Mouse (Mus musculus) intestine, embryonic 16.5 days (tissue): Measurements from ENCODE around the gene Tnnc2. TPM values are rescaled to one million over a fixed set of nuclear protein-coding genes. Genes with fewer than 3 reads are reported as not detected.

Source experiments
- ATAC-seq: fragments of 200-750 bp; cut with Nextera tagmentation; 2 replicates; pipeline ENCODE4 v1.8.0; 2017; ENCODE audit warnings: moderate TSS enrichment, moderate library complexity
- H3K27ac ChIP-seq: fragments of 300-500 bp; sonication (generic); 2 replicates; pipeline ENCODE4 v1.5.1; 2014; ENCODE audit warnings: mild to moderate bottlenecking, low read length
- H3K27me3 ChIP-seq: fragments of 300-500 bp; sonication (generic); replicated peaks from 2 replicates; pipeline ENCODE4 v1.6.1; 2014; ENCODE audit warnings: low read length, control low read depth, mixed read lengths; ENCODE audit not compliant: control insufficient read depth, insufficient read depth
- H3K36me3 ChIP-seq: fragments of 300-500 bp; sonication (generic); 2 replicates; pipeline ENCODE4 v1.6.1; 2014; ENCODE audit warnings: low read length, control low read depth; ENCODE audit not compliant: control insufficient read depth, insufficient read depth
- H3K4me1 ChIP-seq: fragments of 300-500 bp; sonication (generic); 2 replicates; pipeline ENCODE4 v1.6.1; 2014; ENCODE audit warnings: low read length, control low read depth, mixed read lengths; ENCODE audit not compliant: control insufficient read depth, insufficient read depth
- H3K4me2 ChIP-seq: fragments of 300-500 bp; sonication (generic); 2 replicates; pipeline ENCODE4 v1.6.1; 2014; ENCODE audit warnings: low read depth, low read length, control low read depth
- H3K4me3 ChIP-seq: fragments of 300-500 bp; sonication (generic); 2 replicates; pipeline ENCODE4 v1.5.1; 2014; ENCODE audit warnings: mild to moderate bottlenecking, low read length
- H3K9ac ChIP-seq: fragments of 300-500 bp; sonication (generic); 2 replicates; pipeline ENCODE4 v1.6.1; 2014; ENCODE audit warnings: low read depth, low read length
- H3K9me3 ChIP-seq: fragments of 300-500 bp; sonication (generic); 2 replicates; pipeline ENCODE4 v1.6.1; 2016; ENCODE audit warnings: low read length, control low read depth; ENCODE audit not compliant: control insufficient read depth
- WGBS: fragments of 180-500 bp; shearing (Covaris S2); extraction: QIAGEN DNeasy Blood & Tissue Kit; methylation state at CpG from one replicate; pipeline ENCODE4 v1.1.7; 2014; 5-methylcytosine and 5-hydroxymethylcytosine counted together
- polyA plus RNA-seq: library from polyadenylated mRNA; unstranded; fragments of >200 nt; fragmentation: Nextera tagmentation; extraction: Ambion mirVana; gene quantifications from 2 replicates; pipeline ENCODE4 v1.2.1, GENCODE M21; 2015

Tnnc2 gene
- polyA plus RNA-seq, 1 experiment from 2014 or later, result 3.2 TPM

DNA sequence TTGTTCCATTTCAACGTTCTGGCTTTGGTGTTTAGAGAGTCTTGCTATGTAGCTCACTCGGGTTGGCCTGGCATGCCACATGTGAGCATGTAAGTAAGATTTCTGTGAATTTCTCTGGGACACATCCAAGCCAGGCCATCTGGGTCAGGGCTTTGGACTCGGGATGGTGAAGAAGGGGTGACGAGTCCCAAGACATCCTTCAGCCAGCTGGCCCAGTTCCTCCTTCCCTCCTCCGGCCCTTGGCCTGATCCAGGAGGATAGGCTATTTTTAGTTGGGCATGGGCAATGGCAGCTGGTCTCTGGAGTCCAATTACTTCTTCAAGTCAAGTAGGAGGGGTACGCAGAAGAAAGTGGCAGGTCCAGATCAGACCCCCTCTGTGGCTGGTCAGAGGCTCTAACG is 958 bp downstream of the Tnnc2 start:
- Histone ChIP-seq H3K4me2 (no peak overlapping the region), H3K4me3 (no peak overlapping the region), H3K36me3 (no peaks in the 10 kb centered on the region), H3K4me1 (peaks cover under 1% of the 10 kb centered on the region; the same call in 1 of the 2 replicates), H3K9me3 (no peaks in the 10 kb centered on the region), H3K9ac (no peak overlapping the region), H3K27me3 (peaks cover 2% of the 10 kb centered on the region; the same call in 1 of the 2 replicates), H3K27ac (no peak overlapping the region)
- WGBS, result 81% methylated on average over 7 of the region's 7 CpGs
- no peak for ATAC-seq

- Histone ChIP-seq H3K4me1 (peaks cover 3% of the 10 kb centered on the region; the same call in 1 of the 2 replicates), H3K27ac (no peak overlapping the region), H3K4me2 (no peak overlapping the region), H3K27me3 (peaks cover 2% of the 10 kb centered on the region; the same call in 1 of the 2 replicates), H3K9ac (no peak overlapping the region), H3K36me3 (no peaks in the 10 kb centered on the region), H3K4me3 (no peak overlapping the region), H3K9me3 (no peaks in the 10 kb centered on the region)
- ATAC-seq, result no peak
- WGBS, result 93% methylated on average over 11 of the region's 11 CpGs
Observed at GRCm38 (mm10) chr2:164778015-164778287, 1.8 kb downstream of the Tnnc2 start.

- H3K27ac ChIP-seq, result no peak overlapping the region
- no peak overlapping the region for H3K9ac ChIP-seq
- peaks cover 3% of the 10 kb centered on the region for H3K4me1 ChIP-seq
- no peak overlapping the region for H3K4me2 ChIP-seq
- no peaks in the 10 kb centered on the region for H3K36me3 ChIP-seq
- no peaks in the 10 kb centered on the region for H3K9me3 ChIP-seq
- peaks cover 2% of the 10 kb centered on the region; the same call in 1 of the 2 replicates for H3K27me3 ChIP-seq
- H3K4me3 ChIP-seq, result no peak overlapping the region
- 81% methylated on average over 30 of the region's 30 CpGs for WGBS
- no peak for ATAC-seq
Observed at GRCm38 (mm10) chr2:164777246-164778014, 2.3 kb downstream of the Tnnc2 start.

- Histone ChIP-seq H3K27me3 (peaks cover 2% of the 10 kb centered on the region; the same call in 1 of the 2 replicates), H3K4me1 (peaks cover 9% of the 10 kb centered on the region), H3K27ac (no peak overlapping the region), H3K36me3 (peaks cover 6% of the 10 kb centered on the region; the same call in 1 of the 2 replicates), H3K4me3 (no peak overlapping the region), H3K4me2 (no peak overlapping the region), H3K9ac (no peak overlapping the region), H3K9me3 (no peaks in the 10 kb centered on the region)
- WGBS, result 62% methylated on average over 17 of the region's 17 CpGs
- no peak for ATAC-seq
Observed at GRCm38 (mm10) chr2:164776801-164777200, 3.0 kb downstream of the Tnnc2 start.

DNA sequence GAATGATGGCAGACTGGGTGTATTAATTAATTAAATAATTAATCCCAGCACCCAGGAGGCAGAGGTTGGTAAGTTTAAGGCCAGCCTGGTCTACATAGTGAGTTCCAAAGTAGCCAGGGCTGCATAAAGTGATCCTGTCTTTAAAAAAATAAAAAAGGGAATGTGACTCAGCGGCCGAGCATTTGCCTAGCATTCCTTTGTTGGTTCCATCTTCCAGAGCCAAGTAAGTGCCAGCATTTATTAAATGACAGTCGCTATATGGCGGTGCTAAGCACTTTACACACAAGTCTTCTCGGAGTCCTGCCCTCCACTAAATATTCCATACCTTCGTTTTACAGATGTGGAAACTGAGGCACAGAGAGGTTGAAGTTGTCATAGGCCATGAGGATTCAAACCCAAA is 3.6 kb downstream of the Tnnc2 start:
- H3K9me3 ChIP-seq, result no peaks in the 10 kb centered on the region

DNA sequence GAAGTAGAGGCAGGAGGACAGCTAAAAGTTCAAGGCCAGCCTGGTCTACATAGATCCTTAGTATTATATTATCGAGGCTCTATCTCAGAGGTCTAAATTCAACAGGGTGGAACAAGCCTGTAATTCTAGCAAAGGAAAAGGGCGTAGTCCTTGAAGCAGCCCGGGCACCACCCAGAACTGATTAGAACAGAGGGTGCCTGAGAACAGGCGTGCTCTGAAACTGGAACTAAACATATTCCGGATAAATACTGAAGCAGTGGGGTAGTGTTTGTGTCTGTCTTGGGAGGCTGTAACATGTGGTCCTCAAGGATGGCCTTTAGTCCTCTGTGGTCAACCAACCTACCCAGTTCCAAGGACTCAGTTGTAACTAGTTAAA is 5.8 kb downstream of the Tnnc2 start:
- 62% methylated on average over 5 of the region's 5 CpGs for WGBS
- peaks cover 22% of the 10 kb centered on the region for H3K4me1 ChIP-seq
- no peak overlapping the region for H3K4me2 ChIP-seq
- H3K36me3 ChIP-seq, result peaks cover 6% of the 10 kb centered on the region; the same call in 1 of the 2 replicates
- no peak overlapping the region for H3K4me3 ChIP-seq
- peaks cover 2% of the 10 kb centered on the region; the same call in 1 of the 2 replicates for H3K27me3 ChIP-seq
- ATAC-seq, result no peak
- H3K9ac ChIP-seq, result no peak overlapping the region
- H3K27ac ChIP-seq, result no peak overlapping the region
- H3K9me3 ChIP-seq, result no peaks in the 10 kb centered on the region

More for the DNA sequence above, 3.6 kb downstream of the Tnnc2 start:
- Histone ChIP-seq H3K27ac (no peak overlapping the region), H3K27me3 (peaks cover 2% of the 10 kb centered on the region; the same call in 1 of the 2 replicates), H3K36me3 (peaks cover 6% of the 10 kb centered on the region; the same call in 1 of the 2 replicates), H3K4me2 (no peak overlapping the region), H3K4me1 (peaks cover 15% of the 10 kb centered on the region), H3K4me3 (no peak overlapping the region), H3K9ac (no peak overlapping the region)
- ATAC-seq, result no peak
- 82% methylated on average over 6 of the region's 6 CpGs for WGBS

- Histone ChIP-seq H3K4me3 (no peak overlapping the region), H3K4me2 (no peak overlapping the region), H3K27me3 (peaks cover 2% of the 10 kb centered on the region; the same call in 1 of the 2 replicates), H3K36me3 (peaks cover 6% of the 10 kb centered on the region; the same call in 1 of the 2 replicates), H3K4me1 (peaks cover 22% of the 10 kb centered on the region), H3K9me3 (no peaks in the 10 kb centered on the region), H3K27ac (no peak overlapping the region), H3K9ac (no peak overlapping the region)
- 74% methylated on average over 14 of the region's 14 CpGs for WGBS
- no peak for ATAC-seq
Observed at GRCm38 (mm10) chr2:164773229-164773988, 6.4 kb downstream of the Tnnc2 start.

GRCm38 (mm10) chr2:164771123-164771522 is 8.6 kb downstream of the Tnnc2 start:
- no peak overlapping the region for H3K27ac ChIP-seq

DNA sequence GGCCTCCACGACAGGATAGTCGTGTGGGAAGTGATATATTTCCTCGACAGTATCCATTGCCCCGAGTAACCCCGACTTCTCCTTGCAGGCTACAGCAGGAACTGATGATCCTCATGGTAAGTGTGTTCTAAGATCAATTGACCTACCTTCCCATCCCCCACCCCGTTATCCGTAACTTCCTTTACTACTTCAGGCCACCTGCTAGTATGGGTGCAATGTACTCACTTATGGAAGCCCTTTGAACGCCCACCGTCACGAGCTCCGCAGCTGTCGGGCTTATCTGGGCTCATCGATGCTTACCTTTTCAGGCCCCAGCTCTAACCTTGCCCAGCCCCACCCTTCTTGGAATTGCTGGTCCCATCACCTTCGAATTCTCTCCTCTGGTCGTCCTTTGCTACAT is 9.5 kb downstream of the Tnnc2 start:
- Histone ChIP-seq H3K27ac (peak overlapping the region; percentile 62), H3K9me3 (no peaks in the 10 kb centered on the region), H3K36me3 (peaks cover 12% of the 10 kb centered on the region)

More at GRCm38 (mm10) chr2:164771123-164771522, 8.6 kb downstream of the Tnnc2 start:
- Histone ChIP-seq H3K9ac (peak overlapping the region; percentile 80), H3K4me3 (peak overlapping the region; percentile 80), H3K4me2 (peak overlapping the region; percentile 60), H3K27me3 (no peaks in the 10 kb centered on the region), H3K9me3 (no peaks in the 10 kb centered on the region), H3K4me1 (peaks cover 22% of the 10 kb centered on the region), H3K36me3 (peaks cover 12% of the 10 kb centered on the region)
- no peak for ATAC-seq
- 64% methylated on average over 8 of the region's 8 CpGs for WGBS

More for the DNA sequence above, 9.5 kb downstream of the Tnnc2 start:
- ATAC-seq, result peak; percentile 32; the same call in 1 of the 2 replicates
- 2% methylated on average over 15 of the region's 15 CpGs for WGBS
- H3K9ac ChIP-seq, result peak overlapping the region; percentile 80
- H3K4me1 ChIP-seq, result peaks cover 22% of the 10 kb centered on the region
- H3K27me3 ChIP-seq, result no peaks in the 10 kb centered on the region
- peak overlapping the region; percentile 60 for H3K4me2 ChIP-seq
- H3K4me3 ChIP-seq, result peak overlapping the region; percentile 80
